9 mouse cellular contexts compared by ENCODE assay signal in genomic region chr3:82250796-82251261, GRCm38 (mm10).
DNase-seq lines count a peak whose midpoint lies in the region; ATAC-seq lines count a peak whose summit lies in the region.
"Had no signal": no experiment of that assay in that cellular context is flagged by ENCODE, and none has a peak within 500 bp of the region (broad histone marks: within the 10 kb centered on the region; RNA-seq: fewer than 3 reads in every experiment).

No protein-coding gene starts in this region.

- 0 out of 2 replicates have a peak, but pooled peaks have one; percentile 31 for ATAC-seq in liver, embryonic 11.5 days (replicated peaks; ENCODE audit: low FRiP score)
- ATAC-seq in liver, embryonic 12.5 days: no peak
- peak; percentile 52; the same call in 1 of the 2 replicates for ATAC-seq in heart, embryonic 16.5 days (replicated peaks; ENCODE audit: extremely low read depth, insufficient read depth, low FRiP score)
- ATAC-seq: Patski had no signal

- H3K9ac ChIP-seq in liver, embryonic 11.5 days (ENCODE audit: low read depth, low read length): no peak overlapping the region
- H3K9ac ChIP-seq in liver, embryonic 12.5 days: no peak overlapping the region
- no peak overlapping the region for H3K9ac ChIP-seq in heart, embryonic 16.5 days (ENCODE audit: low read length)

- H3K27me3 ChIP-seq in liver, embryonic 11.5 days (replicated peaks; ENCODE audit: control insufficient read depth, insufficient read depth, low read length): no peaks in the 10 kb centered on the region
- H3K27me3 ChIP-seq in liver, embryonic 12.5 days (replicated peaks): no peaks in the 10 kb centered on the region
- no peaks in the 10 kb centered on the region for H3K27me3 ChIP-seq in heart, embryonic 16.5 days (ENCODE audit: control insufficient read depth, insufficient read depth, low read length)

- 71% methylated on average over 3 of the region's 3 CpGs for WGBS in liver, embryonic 11.5 days
- 57% methylated on average over 3 of the region's 3 CpGs for WGBS in liver, embryonic 12.5 days (ENCODE audit: insufficient replicate concordance)
- 57% methylated on average over 3 of the region's 3 CpGs for WGBS in heart, embryonic 16.5 days

- no peaks in the 10 kb centered on the region for H3K4me1 ChIP-seq in liver, embryonic 11.5 days (replicated peaks; ENCODE audit: control insufficient read depth, insufficient read depth, low read length)
- H3K4me1 ChIP-seq in liver, embryonic 12.5 days: no peaks in the 10 kb centered on the region
- H3K4me1 ChIP-seq in heart, embryonic 16.5 days (ENCODE audit: control insufficient read depth, insufficient read depth, low read length): peaks cover 3% of the 10 kb centered on the region; the same call in 1 of the 2 replicates

- no peaks in the 10 kb centered on the region for H3K9me3 ChIP-seq in liver, embryonic 11.5 days (ENCODE audit: control insufficient read depth, low read length)
- no peaks in the 10 kb centered on the region for H3K9me3 ChIP-seq in liver, embryonic 12.5 days (replicated peaks)
- no peaks in the 10 kb centered on the region for H3K9me3 ChIP-seq in heart, embryonic 16.5 days (replicated peaks; ENCODE audit: control insufficient read depth, low read length)

- no peaks in the 10 kb centered on the region for H3K36me3 ChIP-seq in liver, embryonic 11.5 days (ENCODE audit: control insufficient read depth, insufficient read depth, low read length)
- H3K36me3 ChIP-seq in liver, embryonic 12.5 days: no peaks in the 10 kb centered on the region
- no peaks in the 10 kb centered on the region for H3K36me3 ChIP-seq in heart, embryonic 16.5 days (ENCODE audit: control insufficient read depth, insufficient read depth)

- no peak overlapping the region for H3K4me3 ChIP-seq in liver, embryonic 11.5 days (ENCODE audit: low read depth, low read length)
- H3K4me3 ChIP-seq in liver, embryonic 12.5 days: no peak overlapping the region
- no peak overlapping the region for H3K4me3 ChIP-seq in heart, embryonic 16.5 days (ENCODE audit: low read length)

- H3K4me2 ChIP-seq in liver, embryonic 11.5 days: no peak overlapping the region
- H3K4me2 ChIP-seq in liver, embryonic 12.5 days: no peak overlapping the region
- no peak overlapping the region for H3K4me2 ChIP-seq in heart, embryonic 16.5 days (ENCODE audit: low read depth, low read length)

- H3K27ac ChIP-seq in liver, embryonic 11.5 days (ENCODE audit: low read depth, low read length): no peak overlapping the region
- H3K27ac ChIP-seq in liver, embryonic 12.5 days: no peak overlapping the region
- no peak overlapping the region for H3K27ac ChIP-seq in heart, embryonic 16.5 days (ENCODE audit: low read length)

- no peak for DNase-seq in liver, embryonic 11.5 days (ENCODE audit: low spot score)
- peak; percentile 50 to 72 for DNase-seq in layer of hippocampus, postnatal 14 days (ENCODE audit: low spot score in 2 of 2)
- DNase-seq in retina, embryonic 14.5 days (ENCODE audit: low spot score): peak; percentile 5
- DNase-seq in thymus, adult 18-20 months: no peak
- DNase-seq in B cell, adult 2 months: no peak
- no peak for DNase-seq in spleen, adult 18-20 months

Comparison
In these comparisons a context has a peak if more than half of its experiments do, and no peak if none do; other contexts are left out.
1. DNase-seq: peak in layer of hippocampus, postnatal 14 days (2 of 2) and retina, embryonic 14.5 days (single experiment); none in liver, embryonic 11.5 days (single experiment), thymus, adult 18-20 months (0 of 2), B cell, adult 2 months (0 of 2) and spleen, adult 18-20 months (0 of 2).